Comparison of ENCODE assay signal across 9 mouse cellular contexts in genomic region chr11:94991641-94992479, GRCm38 (mm10). TPM values are rescaled to one million over a fixed set of nuclear protein-coding genes. Genes with fewer than 3 reads are reported as not detected.
DNase-seq lines count a peak whose midpoint lies in the region; ATAC-seq and TF ChIP-seq lines count a peak whose summit lies in the region.
"Had no signal": no experiment of that assay in that cellular context is flagged by ENCODE, and none has a peak within 500 bp of the region (broad histone marks: within the 10 kb centered on the region; RNA-seq: fewer than 3 reads in every experiment).

No protein-coding gene starts in this region.

- H3K4me1 ChIP-seq in bone marrow, adult 2 months (ENCODE audit: control insufficient read depth, insufficient read depth, low read length) = peaks cover 13% of the 10 kb centered on the region
- peaks cover 60% of the 10 kb centered on the region for H3K4me1 ChIP-seq in forebrain, embryonic 16.5 days (replicated peaks; ENCODE audit: control insufficient read depth, insufficient read depth, low read length)
- peaks cover 86% of the 10 kb centered on the region for H3K4me1 ChIP-seq in kidney, embryonic 15.5 days

- ATAC-seq in forebrain, embryonic 16.5 days = no peak
- ATAC-seq in kidney, embryonic 15.5 days (replicated peaks; ENCODE audit: low FRiP score) = no peak
- no peak for ATAC-seq in granulocyte monocyte progenitor cell, adult 5-6 weeks (replicated peaks; ENCODE audit: poor library complexity, severe bottlenecking)

- no peaks in the 10 kb centered on the region for H3K9me3 ChIP-seq in forebrain, embryonic 16.5 days (ENCODE audit: control insufficient read depth, low read length)
- H3K9me3 ChIP-seq in kidney, embryonic 15.5 days (replicated peaks) = no peaks in the 10 kb centered on the region

- 0 out of 2 replicates have a peak, but pooled peaks have one; percentile 31 for TF ChIP-seq POLR2A in bone marrow, adult 2 months (IDR thresholded peaks at IDR 0.05; ENCODE audit: borderline replicate concordance, control insufficient read depth, low read depth, low read length)

- under 1% methylated on average over 99 of the region's 99 CpGs for WGBS in bone marrow, adult 2 months
- under 1% methylated on average over 94 of the region's 99 CpGs for WGBS in forebrain, embryonic 16.5 days
- under 1% methylated on average over 96 of the region's 99 CpGs for WGBS in kidney, embryonic 15.5 days

- H3K4me3 ChIP-seq in left cerebral cortex, adult 2 months = peak overlapping the region; percentile 71
- H3K4me3 ChIP-seq in bone marrow, adult 2 months (replicated peaks; ENCODE audit: control insufficient read depth, low read depth, low read length) = peak overlapping the region; percentile 94
- peak overlapping the region; percentile 94 for H3K4me3 ChIP-seq in forebrain, embryonic 16.5 days (replicated peaks; ENCODE audit: low read length)
- H3K4me3 ChIP-seq in kidney, embryonic 15.5 days (replicated peaks) = peak overlapping the region; percentile 88

- intact Hi-C loops in left cerebral cortex, adult 2 months (cut with DNase I) = loop anchor here (2.0 to 10.0 kb wide), 2 partner anchors 49 to 667 kb away; partner anchors contain the start of genes Ankrd40, Luc7l3 and Pdk2
- intact Hi-C loops in left cerebral cortex, postnatal 10 days (cut with DNase I) = no loop called here

- peak overlapping the region; percentile 97 for H3K9ac ChIP-seq in forebrain, embryonic 16.5 days (replicated peaks; ENCODE audit: low read depth, low read length)
- peak overlapping the region; percentile 86 for H3K9ac ChIP-seq in kidney, embryonic 15.5 days

- no peak for TF ChIP-seq CTCF in left cerebral cortex, adult 2 months (IDR thresholded peaks at IDR 0.05)
- TF ChIP-seq CTCF in bone marrow, adult 2 months (IDR thresholded peaks at IDR 0.05; ENCODE audit: control insufficient read depth, insufficient read depth, low read length) = peak; percentile 7; the same call in 1 of the 2 replicates

- DNase-seq in left cerebral cortex, adult 2 months (ENCODE audit: extremely low spot score in 1 of 2, low spot score in 2 of 2) = peak in 1 of 2 experiments; percentile 57
- no peak for DNase-seq in left cerebral cortex, postnatal 10 days (ENCODE audit: extremely low spot score in 1 of 2, low spot score in 2 of 2)
- DNase-seq in lung, postnatal 14 days = peak; percentile 63
- DNase-seq in spleen, postnatal 14 days (ENCODE audit: low spot score in 2 of 2) = peak; percentile 49 to 60

- peak overlapping the region; percentile 98 for H3K27ac ChIP-seq in left cerebral cortex, adult 2 months
- peak overlapping the region; percentile 91 for H3K27ac ChIP-seq in bone marrow, adult 2 months (ENCODE audit: control insufficient read depth, insufficient read depth, low read depth, low read length, poor library complexity)
- H3K27ac ChIP-seq in forebrain, embryonic 16.5 days (ENCODE audit: low read length) = peak overlapping the region; percentile 95
- H3K27ac ChIP-seq in kidney, embryonic 15.5 days = peak overlapping the region; percentile 96

- H3K4me2 ChIP-seq in forebrain, embryonic 16.5 days (ENCODE audit: low read length) = peak overlapping the region; percentile 97
- peak overlapping the region; percentile 98 for H3K4me2 ChIP-seq in kidney, embryonic 15.5 days

- 0 out of 2 replicates have a peak, but pooled peaks cover under 1% of the 10 kb centered on the region for H3K36me3 ChIP-seq in forebrain, embryonic 16.5 days (ENCODE audit: control insufficient read depth, insufficient read depth)
- peaks cover 19% of the 10 kb centered on the region for H3K36me3 ChIP-seq in kidney, embryonic 15.5 days

- no peaks in the 10 kb centered on the region for H3K27me3 ChIP-seq in forebrain, embryonic 16.5 days (replicated peaks; ENCODE audit: control insufficient read depth, insufficient read depth, low read length)
- H3K27me3 ChIP-seq in kidney, embryonic 15.5 days = no peaks in the 10 kb centered on the region

RNA-seq across cellular contexts. Expression of gene Ppp1r9b, which starts 1.0 kb away (rescaled TPM):
- 100 to 1,000 TPM; 709 to 735 TPM for total RNA-seq in left cerebral cortex, adult 2 months (2021)
- total RNA-seq in left cerebral cortex, postnatal 10 days (2021) = 100 to 1,000 TPM; 388 to 414 TPM
- 68.1 and 73.2 TPM in 2 replicates for polyA plus RNA-seq in bone marrow, adult 2 months (2011; ENCODE audit: insufficient read depth, insufficient read length, low replicate concordance, missing spikeins)
- 22.0 and 22.4 TPM in 2 replicates for polyA plus RNA-seq in forebrain, embryonic 16.5 days (2015; fragmentation: Nextera tagmentation; extraction: Ambion mirVana)
- 10.0 and 10.6 TPM in 2 replicates for polyA plus RNA-seq in kidney, embryonic 15.5 days (2015; fragmentation: Nextera tagmentation; extraction: Ambion mirVana)
- total RNA-seq in granulocyte monocyte progenitor cell, adult 5-6 weeks (2014; fragmentation: Nextera tagmentation) = 50.3 and 61.7 TPM in 2 replicates
- 67.7 and 71.9 TPM in 2 replicates for total RNA-seq in granulocyte monocyte progenitor cell, adult 5-6 weeks (2017)

RNA-seq across cellular contexts. Expression of gene Sgca, which starts 15.7 kb away (rescaled TPM):
- total RNA-seq in left cerebral cortex, adult 2 months (2021) = under 1 TPM in 1 of 2 experiments, not detected in 1; 0.35 TPM
- under 1 TPM in 1 of 2 experiments, not detected in 1; 0.41 TPM for total RNA-seq in left cerebral cortex, postnatal 10 days (2021)
- polyA plus RNA-seq in bone marrow, adult 2 months (2011; ENCODE audit: insufficient read depth, insufficient read length, low replicate concordance, missing spikeins) = not detected in 2 replicates
- 0.19 and 0.58 TPM in 2 replicates for polyA plus RNA-seq in forebrain, embryonic 16.5 days (2015; fragmentation: Nextera tagmentation; extraction: Ambion mirVana)
- polyA plus RNA-seq in kidney, embryonic 15.5 days (2015; fragmentation: Nextera tagmentation; extraction: Ambion mirVana) = 1.2 and 1.7 TPM in 2 replicates
- total RNA-seq in granulocyte monocyte progenitor cell, adult 5-6 weeks (2014; fragmentation: Nextera tagmentation) = not detected in 2 replicates
- total RNA-seq in granulocyte monocyte progenitor cell, adult 5-6 weeks (2017) = not detected in 2 replicates
- total RNA-seq: common myeloid progenitor, adult 5-6 weeks had no signal

RNA-seq across cellular contexts. Expression of gene Samd14, which starts 17.8 kb away (rescaled TPM):
- total RNA-seq in left cerebral cortex, adult 2 months (2021) = 10 to 100 TPM; 25.1 to 30.1 TPM
- 10 to 100 TPM; 98.6 to 99.6 TPM for total RNA-seq in left cerebral cortex, postnatal 10 days (2021)
- polyA plus RNA-seq in bone marrow, adult 2 months (2011; ENCODE audit: insufficient read depth, insufficient read length, low replicate concordance, missing spikeins) = 54.0 and 80.3 TPM in 2 replicates
- polyA plus RNA-seq in forebrain, embryonic 16.5 days (2015; fragmentation: Nextera tagmentation; extraction: Ambion mirVana) = 123 and 134 TPM in 2 replicates
- polyA plus RNA-seq in kidney, embryonic 15.5 days (2015; fragmentation: Nextera tagmentation; extraction: Ambion mirVana) = 16.9 and 21.2 TPM in 2 replicates
- total RNA-seq in granulocyte monocyte progenitor cell, adult 5-6 weeks (2014; fragmentation: Nextera tagmentation) = 0.34 and 0.49 TPM in 2 replicates
- 0.05 and 0.65 TPM in 2 replicates for total RNA-seq in granulocyte monocyte progenitor cell, adult 5-6 weeks (2017)

RNA-seq across cellular contexts. Expression of gene Hils1, which starts 24.5 kb away (rescaled TPM):
- not detected for total RNA-seq in left cerebral cortex, adult 2 months (2021)
- not detected for total RNA-seq in left cerebral cortex, postnatal 10 days (2021)
- polyA plus RNA-seq in bone marrow, adult 2 months (2011; ENCODE audit: insufficient read depth, insufficient read length, low replicate concordance, missing spikeins) = not detected in 2 replicates
- polyA plus RNA-seq in forebrain, embryonic 16.5 days (2015; fragmentation: Nextera tagmentation; extraction: Ambion mirVana) = not detected in 2 replicates
- polyA plus RNA-seq in kidney, embryonic 15.5 days (2015; fragmentation: Nextera tagmentation; extraction: Ambion mirVana) = not detected in 2 replicates
- total RNA-seq in granulocyte monocyte progenitor cell, adult 5-6 weeks (2014; fragmentation: Nextera tagmentation) = not detected in 2 replicates
- not detected in 2 replicates for total RNA-seq in granulocyte monocyte progenitor cell, adult 5-6 weeks (2017)
- total RNA-seq: common myeloid progenitor, adult 5-6 weeks had no signal

RNA-seq across cellular contexts. Expression of gene Pdk2, which starts 49.3 kb away (rescaled TPM):
- 100 to 1,000 TPM; 109 to 112 TPM for total RNA-seq in left cerebral cortex, adult 2 months (2021)
- total RNA-seq in left cerebral cortex, postnatal 10 days (2021) = 10 to 100 TPM; 43.8 to 50.6 TPM
- 3.2 and 8.1 TPM in 2 replicates for polyA plus RNA-seq in bone marrow, adult 2 months (2011; ENCODE audit: insufficient read depth, insufficient read length, low replicate concordance, missing spikeins)
- polyA plus RNA-seq in forebrain, embryonic 16.5 days (2015; fragmentation: Nextera tagmentation; extraction: Ambion mirVana) = 27.6 and 29.2 TPM in 2 replicates
- polyA plus RNA-seq in kidney, embryonic 15.5 days (2015; fragmentation: Nextera tagmentation; extraction: Ambion mirVana) = 49.4 and 56.2 TPM in 2 replicates
- 8.5 and 9.8 TPM in 2 replicates for total RNA-seq in granulocyte monocyte progenitor cell, adult 5-6 weeks (2014; fragmentation: Nextera tagmentation)
- total RNA-seq in granulocyte monocyte progenitor cell, adult 5-6 weeks (2017) = 0.60 and 1.8 TPM in 2 replicates

Comparison
In these comparisons a context has a peak if more than half of its experiments do, and no peak if none do; other contexts are left out.
1. DNase-seq: peak in lung, postnatal 14 days (single experiment) and spleen, postnatal 14 days (2 of 2); none in left cerebral cortex, postnatal 10 days (0 of 2).
2. RNA of gene Ppp1r9b, which starts 1.0 kb away (total RNA-seq): 709 to 735 TPM in left cerebral cortex, adult 2 months and 388 to 414 TPM in left cerebral cortex, postnatal 10 days; 50.3 to 71.9 TPM in granulocyte monocyte progenitor cell, adult 5-6 weeks; every median in the first group is over 4 times any median in the second.
3. RNA of gene Samd14, which starts 17.8 kb away (total RNA-seq): 98.6 to 99.6 TPM in left cerebral cortex, postnatal 10 days and 25.1 to 30.1 TPM in left cerebral cortex, adult 2 months; 0.05 to 0.65 TPM in granulocyte monocyte progenitor cell, adult 5-6 weeks; every median in the first group is over 10 times any median in the second.
4. Peak in every context shown above with its lines, with median percentiles within 50 percentile points of each other: H3K27ac ChIP-seq and H3K4me3 ChIP-seq.